Mouse (Mus musculus): ENCODE results near the gene Klhl22.

DNA sequence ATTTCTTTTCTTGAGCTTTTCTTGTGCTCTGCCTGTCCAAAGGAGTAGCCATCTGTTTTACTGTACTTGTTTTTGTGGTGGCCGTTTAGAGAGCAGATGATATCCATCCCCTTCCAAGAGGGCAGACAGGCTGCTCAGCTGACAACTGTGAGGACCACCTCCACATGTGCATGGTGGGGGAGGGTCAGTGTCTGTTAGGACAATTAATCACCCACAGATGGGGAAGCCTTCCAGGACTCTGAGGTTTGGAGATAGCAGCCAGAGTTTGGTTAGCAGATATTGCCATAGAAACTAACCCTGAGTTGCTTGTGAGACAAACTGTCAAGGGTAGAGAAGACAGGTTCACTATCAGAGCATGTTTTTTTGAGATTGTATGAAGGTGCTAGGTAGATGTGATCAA, 1.7 kb downstream of the Klhl22 start:
- no peak for TF ChIP-seq POLR2A (IDR thresholded peaks at IDR 0.05; ENCODE audit: borderline replicate concordance, extremely low read depth, low read depth, low read length)
- no peak for TF ChIP-seq CTCF (IDR thresholded peaks at IDR 0.05; ENCODE audit: insufficient read depth, low read length)

Measured in lung, adult 2 months (tissue).